Mouse (Mus musculus): Measurements from ENCODE around the gene Lsm7. TPM values are rescaled to one million over a fixed set of nuclear protein-coding genes. Genes with fewer than 3 reads are reported as not detected.
A peak's percentile ranks its signal among the peaks of the same experiment; 100 is the strongest.

Lsm7 gene
- polyA plus RNA-seq, 1 experiment from 2014 or later = 325 TPM

DNA sequence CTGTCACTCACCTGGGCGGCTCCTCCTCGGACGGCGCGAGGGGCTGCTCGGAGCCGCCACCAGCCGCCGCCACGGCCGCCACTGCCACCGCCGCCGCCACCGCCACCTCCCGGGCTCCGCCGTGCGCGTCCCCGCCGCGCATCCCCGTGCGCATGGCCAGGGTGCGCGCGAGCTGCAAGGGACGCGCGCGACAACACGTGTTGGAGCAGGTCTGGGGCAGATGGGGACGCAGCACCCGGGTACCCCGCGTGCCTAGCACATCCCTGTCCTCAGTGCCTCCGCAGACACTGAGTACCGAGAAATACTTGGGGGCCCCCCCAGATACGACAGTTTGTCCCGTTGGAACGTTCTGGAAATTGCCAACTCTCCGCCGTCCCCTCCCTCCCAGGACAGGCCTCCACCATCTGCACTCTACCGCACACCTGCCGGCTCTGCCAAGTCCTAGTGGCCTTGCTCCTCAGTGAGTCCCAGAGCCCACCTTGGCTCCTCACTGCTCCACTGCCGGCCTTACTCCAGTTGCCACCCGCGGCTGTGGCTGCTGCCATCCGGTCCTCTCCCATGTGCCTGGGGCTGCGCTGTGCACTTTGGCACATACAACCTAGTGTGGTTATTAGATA is 11.0 kb downstream of the Lsm7 start, which contains the start of gene Lingo3:
Lingo3 (minus strand) TSS at position 109 of the 617 bp plus-strand sequence.
- peak; percentile 59 for ATAC-seq
- 5% methylated on average over 43 of the region's 51 CpGs for WGBS

DNA sequence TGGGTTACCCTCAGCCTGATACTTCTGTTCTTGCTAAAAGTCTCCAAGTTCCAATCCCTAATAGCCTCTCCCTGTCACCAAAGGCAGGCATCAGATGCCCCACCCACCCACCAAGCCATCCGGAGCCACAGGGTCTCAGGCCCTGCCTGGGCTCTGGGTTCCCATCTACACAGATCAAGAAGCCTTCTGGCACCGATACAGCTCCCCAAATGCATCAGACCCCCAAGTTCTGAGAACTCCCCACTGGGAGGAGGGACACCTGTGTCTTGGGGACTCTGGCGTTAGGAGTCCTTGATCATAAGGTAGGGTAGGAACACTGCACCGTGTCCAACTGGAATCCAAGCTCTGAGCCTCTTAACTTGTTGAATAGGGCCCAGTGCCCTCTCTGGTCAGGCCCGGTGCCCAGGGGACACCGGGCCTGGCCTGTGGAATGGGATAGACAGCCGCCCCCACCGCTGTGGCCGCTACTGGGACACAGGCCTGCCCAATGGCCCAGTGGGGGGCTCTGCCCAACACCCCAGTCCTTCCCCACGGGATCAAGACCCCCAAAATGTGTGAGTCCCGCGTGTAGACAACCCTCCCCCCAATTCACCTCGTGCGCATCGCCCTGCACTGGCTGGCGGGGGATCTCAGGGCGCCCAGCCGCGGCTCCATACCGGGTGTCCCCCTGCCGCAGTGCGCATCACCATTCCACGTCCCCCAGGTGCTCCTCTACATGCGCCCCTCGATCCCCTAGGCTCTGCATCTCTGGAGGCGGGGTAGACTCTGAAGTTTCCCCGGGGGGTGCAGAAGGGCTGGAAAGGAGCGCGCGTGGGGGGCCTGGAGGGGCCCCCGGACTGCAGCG is 11.7 kb downstream of the Lsm7 start:
- Histone ChIP-seq H3K9me3 (replicated peaks) (no peaks in the 10 kb centered on the region), H3K4me1 (peaks cover 15% of the 10 kb centered on the region), H3K27ac (no peak overlapping the region), H3K36me3 (ENCODE audit: poor library complexity, severe bottlenecking) (no peaks in the 10 kb centered on the region), H3K4me3 (peak overlapping the region; percentile 47), H3K4me2 (peak overlapping the region; percentile 86), H3K9ac (peak overlapping the region; percentile 72), H3K27me3 (peaks cover 41% of the 10 kb centered on the region)
- 8% methylated on average over 31 of the region's 32 CpGs for WGBS
- 0 out of 2 replicates have a peak, but pooled peaks have one; percentile 24 for ATAC-seq

More for the DNA sequence above, 11.0 kb downstream of the Lsm7 start, which contains the start of gene Lingo3:
- peak within 1 kb of the TSS; percentile 86 for H3K4me2 ChIP-seq
- no peaks in the 10 kb centered on the region for H3K9me3 ChIP-seq (replicated peaks)
- peaks cover 15% of the 10 kb centered on the region for H3K4me1 ChIP-seq
- peaks cover 41% of the 10 kb centered on the region for H3K27me3 ChIP-seq
- H3K36me3 ChIP-seq (ENCODE audit: poor library complexity, severe bottlenecking) = no peaks in the 10 kb centered on the region
- H3K9ac ChIP-seq = peak within 1 kb of the TSS; percentile 72
- no peak within 1 kb of the TSS for H3K27ac ChIP-seq
- H3K4me3 ChIP-seq = peak within 1 kb of the TSS; percentile 47

DNA sequence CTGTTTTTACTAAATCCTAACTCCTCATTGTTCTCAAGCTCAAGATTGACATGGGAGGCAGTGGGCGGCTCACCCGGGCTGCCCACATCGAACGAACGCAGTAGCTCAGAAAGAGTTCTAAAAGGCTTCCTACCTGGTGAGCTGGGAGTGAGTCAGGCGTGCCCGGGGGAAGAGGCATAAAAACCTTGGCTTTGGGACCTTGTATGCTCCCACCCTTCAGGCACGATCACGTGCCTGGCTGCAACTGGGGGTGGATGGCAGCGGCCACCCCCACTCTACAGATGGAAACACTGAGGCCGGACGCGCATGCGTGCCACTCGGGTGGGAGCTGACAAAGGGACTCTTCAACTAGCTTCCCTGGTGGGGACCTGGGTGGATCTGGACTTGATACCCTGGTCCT is 12.7 kb downstream of the Lsm7 start:
- Histone ChIP-seq H3K36me3 (ENCODE audit: poor library complexity, severe bottlenecking) (no peaks in the 10 kb centered on the region), H3K9ac (no peak overlapping the region), H3K4me2 (no peak overlapping the region), H3K4me1 (peaks cover 15% of the 10 kb centered on the region), H3K9me3 (replicated peaks) (no peaks in the 10 kb centered on the region), H3K27ac (no peak overlapping the region), H3K27me3 (peaks cover 41% of the 10 kb centered on the region), H3K4me3 (no peak overlapping the region)
- ATAC-seq = no peak
- WGBS = 82% methylated on average over 15 of the region's 15 CpGs

DNA sequence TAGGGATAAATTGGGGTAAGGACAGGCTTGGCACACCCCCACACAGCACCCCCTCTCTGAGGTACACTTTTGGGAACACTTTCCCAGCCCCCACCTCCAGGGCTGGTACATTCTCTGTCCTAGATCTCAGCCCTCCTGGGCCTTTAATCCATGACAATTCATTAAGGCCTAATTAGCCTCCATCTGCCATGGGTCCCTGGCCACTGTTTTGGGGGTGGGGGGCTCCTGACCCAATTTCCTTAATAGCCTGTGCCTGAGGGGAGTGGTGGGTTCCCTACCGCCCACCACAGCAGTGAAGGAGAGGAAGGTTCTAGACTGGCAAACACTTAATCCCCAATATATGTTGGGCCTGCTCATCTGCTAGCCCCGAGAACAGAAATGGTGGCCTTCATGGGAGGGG is 13.3 kb downstream of the Lsm7 start:
- no peak overlapping the region for H3K9ac ChIP-seq
- no peak overlapping the region for H3K4me2 ChIP-seq
- no peak overlapping the region for H3K27ac ChIP-seq
- no peaks in the 10 kb centered on the region for H3K36me3 ChIP-seq (ENCODE audit: poor library complexity, severe bottlenecking)
- no peak for ATAC-seq
- peaks cover 41% of the 10 kb centered on the region for H3K27me3 ChIP-seq
- H3K4me3 ChIP-seq = no peak overlapping the region
- H3K4me1 ChIP-seq = peaks cover 15% of the 10 kb centered on the region
- no peaks in the 10 kb centered on the region for H3K9me3 ChIP-seq (replicated peaks)
- WGBS = 73% methylated on average over 2 of the region's 2 CpGs

DNA sequence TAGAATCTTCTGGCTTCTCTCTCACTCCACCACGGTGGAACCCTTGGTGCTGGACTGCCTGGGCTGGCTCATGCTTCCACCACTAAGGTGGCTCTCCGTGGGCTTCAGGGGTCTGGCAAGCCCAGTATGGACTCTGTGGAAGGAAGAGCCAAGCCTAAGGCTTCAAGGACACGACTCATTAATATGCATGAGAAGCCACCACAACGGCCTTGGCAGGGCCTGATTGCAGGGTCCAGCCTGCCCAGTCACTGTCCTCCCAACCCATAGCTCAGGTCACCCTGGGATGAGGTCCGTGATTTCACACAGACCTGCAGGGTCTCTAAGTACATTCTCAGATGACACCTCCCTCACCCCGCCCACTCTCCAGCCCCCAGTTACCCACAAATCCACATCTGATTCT is 15.2 kb downstream of the Lsm7 start:
- ATAC-seq = no peak
- no peak overlapping the region for H3K9ac ChIP-seq
- peaks cover 44% of the 10 kb centered on the region for H3K27me3 ChIP-seq
- peaks cover 21% of the 10 kb centered on the region for H3K4me1 ChIP-seq
- 0 out of 2 replicates have a peak, but pooled peaks cover under 1% of the 10 kb centered on the region for H3K36me3 ChIP-seq (ENCODE audit: poor library complexity, severe bottlenecking)
- H3K4me3 ChIP-seq = no peak overlapping the region
- no peak overlapping the region for H3K4me2 ChIP-seq
- 68% methylated on average over 6 of the region's 6 CpGs for WGBS
- H3K27ac ChIP-seq = no peak overlapping the region
- H3K9me3 ChIP-seq (replicated peaks) = no peaks in the 10 kb centered on the region

DNA sequence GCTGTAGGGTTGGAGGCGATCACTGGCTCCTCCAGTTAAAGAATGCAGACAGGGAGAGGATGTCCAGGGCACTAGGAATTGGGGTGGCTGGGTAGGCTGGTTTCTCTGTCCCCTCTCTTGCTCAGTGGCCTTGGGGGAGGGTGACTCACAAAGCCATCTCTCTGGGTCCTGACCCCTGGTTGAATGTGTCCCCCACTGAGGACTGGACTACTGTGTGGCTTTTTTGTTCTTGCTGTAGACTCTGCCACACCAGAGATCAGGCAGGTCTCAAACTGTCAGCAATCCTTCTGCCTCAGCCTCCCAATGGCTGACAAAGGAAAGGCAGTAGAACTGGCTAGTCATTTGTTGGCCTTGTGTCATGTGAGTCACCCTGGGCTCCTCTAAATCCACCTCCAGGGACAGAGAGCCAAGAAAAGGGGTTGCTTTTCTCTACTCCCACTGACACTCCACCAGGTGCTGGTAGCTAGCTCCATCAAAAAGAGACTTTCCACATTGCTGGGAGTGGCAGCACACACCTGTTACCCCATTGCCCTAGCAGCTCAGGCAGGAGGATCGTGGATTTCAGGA is 16.6 kb downstream of the Lsm7 start:
- no peak overlapping the region for H3K27ac ChIP-seq
- no peak overlapping the region for H3K9ac ChIP-seq
- H3K27me3 ChIP-seq = peaks cover 44% of the 10 kb centered on the region
- no peaks in the 10 kb centered on the region for H3K9me3 ChIP-seq (replicated peaks)
- ATAC-seq = no peak
- WGBS = 73% methylated on average over 2 of the region's 2 CpGs
- H3K4me3 ChIP-seq = no peak overlapping the region
- H3K36me3 ChIP-seq (ENCODE audit: poor library complexity, severe bottlenecking) = 0 out of 2 replicates have a peak, but pooled peaks cover 3% of the 10 kb centered on the region
- no peak overlapping the region for H3K4me2 ChIP-seq
- H3K4me1 ChIP-seq = peaks cover 11% of the 10 kb centered on the region

DNA sequence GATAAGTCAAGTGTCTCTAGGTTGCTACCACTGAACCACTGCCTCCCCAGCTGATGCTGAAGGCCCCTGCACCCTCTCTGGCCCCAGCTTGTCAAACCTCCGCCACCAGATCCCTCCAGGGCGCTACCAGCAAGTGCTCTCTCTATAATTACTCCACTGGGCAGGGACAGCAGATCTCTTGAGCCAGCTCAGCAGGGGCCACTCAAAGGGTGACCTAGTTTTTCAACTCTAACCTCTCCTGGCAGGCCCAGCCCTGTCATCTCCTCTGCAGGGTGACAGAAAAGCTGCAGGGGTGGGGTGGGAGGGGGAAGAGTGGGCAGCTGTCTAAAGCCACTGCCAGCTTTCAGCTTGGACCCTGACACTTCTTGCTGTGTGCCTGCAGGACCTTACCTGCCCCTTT is 17.2 kb downstream of the Lsm7 start:
- Histone ChIP-seq H3K27ac (no peak overlapping the region), H3K4me3 (no peak overlapping the region), H3K4me2 (no peak overlapping the region), H3K27me3 (peaks cover 38% of the 10 kb centered on the region), H3K36me3 (ENCODE audit: poor library complexity, severe bottlenecking) (0 out of 2 replicates have a peak, but pooled peaks cover 3% of the 10 kb centered on the region), H3K9ac (no peak overlapping the region), H3K9me3 (replicated peaks) (no peaks in the 10 kb centered on the region), H3K4me1 (0 out of 2 replicates have a peak, but pooled peaks cover 7% of the 10 kb centered on the region)
- 10% methylated on average over 2 of the region's 2 CpGs for WGBS
- no peak for ATAC-seq

DNA sequence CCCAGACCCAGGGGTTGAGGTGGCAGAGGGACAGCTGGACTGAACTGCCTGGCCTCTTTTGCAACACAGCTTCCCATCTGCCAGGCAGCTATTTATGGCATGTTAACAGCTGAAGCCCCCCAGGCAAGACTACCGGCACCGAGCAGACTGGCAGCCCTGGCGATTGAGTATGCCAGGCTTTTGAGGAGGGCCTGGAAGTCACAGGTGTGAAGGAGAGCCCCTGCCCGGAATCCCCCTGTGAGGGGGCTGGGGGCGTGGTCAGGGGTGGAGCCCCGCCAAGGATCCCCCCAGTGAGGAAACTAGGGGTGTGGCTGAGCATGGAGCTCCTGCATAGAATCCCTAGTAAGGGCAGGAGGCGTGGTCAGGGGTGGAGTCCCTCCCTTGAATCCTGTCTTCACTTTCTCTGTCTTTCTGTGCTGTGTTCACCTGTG is 18.0 kb downstream of the Lsm7 start:
- ATAC-seq = peak; percentile 7; the same call in 1 of the 2 replicates
- no peak overlapping the region for H3K9ac ChIP-seq
- no peaks in the 10 kb centered on the region for H3K9me3 ChIP-seq (replicated peaks)
- no peak overlapping the region for H3K4me3 ChIP-seq
- H3K4me2 ChIP-seq = no peak overlapping the region
- H3K27ac ChIP-seq = no peak overlapping the region
- 0 out of 2 replicates have a peak, but pooled peaks cover 7% of the 10 kb centered on the region for H3K4me1 ChIP-seq
- H3K27me3 ChIP-seq = peaks cover 30% of the 10 kb centered on the region
- 0 out of 2 replicates have a peak, but pooled peaks cover 3% of the 10 kb centered on the region for H3K36me3 ChIP-seq (ENCODE audit: poor library complexity, severe bottlenecking)
- 46% methylated on average over 7 of the region's 7 CpGs for whole genome bisulfite sequencing

DNA sequence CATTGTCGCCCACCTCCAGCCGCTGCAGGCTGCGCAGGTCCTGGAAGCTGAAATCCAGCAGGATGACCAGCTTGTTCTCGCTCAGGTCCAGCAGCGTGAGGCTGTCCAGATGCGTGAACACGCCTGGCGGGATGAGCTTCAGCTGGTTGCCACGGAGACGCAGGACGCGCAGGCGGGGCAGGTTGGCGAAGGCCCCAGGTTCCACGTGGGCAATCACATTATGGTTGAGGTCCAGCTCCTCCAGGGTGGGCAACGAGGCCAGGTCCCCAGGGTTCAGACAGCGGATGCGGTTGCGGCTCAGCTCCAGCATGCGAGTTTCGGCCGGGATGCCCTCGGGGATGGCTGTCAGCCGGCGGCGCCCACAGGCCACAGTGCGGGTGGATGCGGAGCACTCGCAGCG is 19.4 kb downstream of the Lsm7 start:
- Histone ChIP-seq H3K36me3 (ENCODE audit: poor library complexity, severe bottlenecking) (peaks cover 10% of the 10 kb centered on the region), H3K4me3 (no peak overlapping the region), H3K9ac (no peak overlapping the region; the same call in 1 of the 2 replicates), H3K27me3 (peaks cover 29% of the 10 kb centered on the region), H3K4me2 (no peak overlapping the region), H3K9me3 (replicated peaks) (no peaks in the 10 kb centered on the region), H3K27ac (no peak overlapping the region), H3K4me1 (peaks cover 15% of the 10 kb centered on the region)
- 61% methylated on average over 30 of the region's 30 CpGs for WGBS
- ATAC-seq = no peak

DNA sequence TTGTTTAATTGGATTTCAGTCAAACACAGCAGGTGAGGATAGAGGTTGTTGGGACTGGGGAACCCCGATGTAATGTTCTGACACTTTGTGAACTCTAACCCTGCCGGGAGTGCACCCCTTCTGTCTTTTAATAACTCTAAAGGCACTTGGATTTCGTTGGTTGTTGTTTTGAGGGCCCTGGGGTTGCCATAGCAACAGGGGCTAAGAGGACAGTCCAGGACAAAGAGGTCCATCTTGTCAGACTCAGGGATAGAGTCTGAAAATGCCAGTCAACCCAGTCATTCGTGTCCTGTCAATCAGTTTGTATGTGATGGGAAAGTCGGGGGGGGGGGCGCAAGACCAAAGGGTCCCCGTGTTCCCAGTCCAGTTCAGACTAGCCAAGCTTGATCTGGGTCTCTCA is 22.2 kb downstream of the Lsm7 start:
- H3K9me3 ChIP-seq (replicated peaks) = no peaks in the 10 kb centered on the region
- peaks cover 40% of the 10 kb centered on the region for H3K4me1 ChIP-seq
- H3K9ac ChIP-seq = no peak overlapping the region
- ATAC-seq = no peak
- peaks cover 29% of the 10 kb centered on the region for H3K27me3 ChIP-seq
- H3K4me3 ChIP-seq = no peak overlapping the region
- peaks cover 35% of the 10 kb centered on the region for H3K36me3 ChIP-seq (ENCODE audit: poor library complexity, severe bottlenecking)
- no peak overlapping the region for H3K27ac ChIP-seq
- no peak overlapping the region for H3K4me2 ChIP-seq
- WGBS = 51% methylated on average over 7 of the region's 7 CpGs

DNA sequence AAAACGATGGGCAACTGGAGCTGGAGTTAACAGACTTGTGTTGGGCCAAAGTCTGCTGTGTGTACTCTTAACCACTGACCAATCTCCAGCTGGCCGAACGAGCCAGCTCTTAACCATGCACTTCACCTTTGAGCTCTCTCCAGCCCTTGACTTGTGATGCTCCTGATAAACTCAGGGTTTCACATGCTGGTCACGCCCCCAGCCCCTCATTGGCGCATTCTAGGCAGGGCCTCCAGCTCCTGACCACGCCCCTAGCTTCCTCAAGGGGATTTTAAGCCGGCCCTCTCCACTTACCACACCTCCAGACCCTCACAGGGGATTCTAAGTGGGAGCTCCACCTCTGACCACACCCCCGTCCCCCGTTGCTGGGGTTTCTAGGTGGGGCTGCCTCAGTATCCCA is 23.9 kb downstream of the Lsm7 start:
- Histone ChIP-seq H3K36me3 (ENCODE audit: poor library complexity, severe bottlenecking) (peaks cover 35% of the 10 kb centered on the region), H3K9ac (no peak overlapping the region), H3K27ac (no peak overlapping the region), H3K27me3 (peaks cover 28% of the 10 kb centered on the region), H3K4me3 (peak overlapping the region; percentile 10; the same call in 1 of the 2 replicates), H3K9me3 (replicated peaks) (no peaks in the 10 kb centered on the region), H3K4me1 (peaks cover 45% of the 10 kb centered on the region), H3K4me2 (no peak overlapping the region)
- 3% methylated on average over 9 of the region's 9 CpGs for WGBS
- no peak for ATAC-seq

Measured in forebrain, embryonic 13.5 days (tissue).